Mouse (Mus musculus) liver, embryonic 15.5 days (tissue): Measurements from ENCODE around the gene Cdh4. TPM values are rescaled to one million over a fixed set of nuclear protein-coding genes. Genes with fewer than 3 reads are reported as not detected.

Source experiments
- ATAC-seq: fragments of 200-750 bp; cut with Nextera tagmentation; 2 replicates; pipeline ENCODE4 v1.8.0; 2017; ENCODE audit warnings: moderate number of reproducible peaks, mild to moderate bottlenecking, moderate library complexity; ENCODE audit not compliant: insufficient read depth
- H3K27ac ChIP-seq: fragments of 300-500 bp; sonication (generic); replicated peaks from 2 replicates; pipeline ENCODE4 v1.5.1; 2015; ENCODE audit warnings: mild to moderate bottlenecking, inconsistent platforms
- H3K27me3 ChIP-seq: fragments of 300-500 bp; sonication (generic); 2 replicates; pipeline ENCODE4 v1.6.1; 2015; ENCODE audit warnings: mild to moderate bottlenecking, inconsistent platforms
- H3K36me3 ChIP-seq: fragments of 300-500 bp; sonication (generic); replicated peaks from 2 replicates; pipeline ENCODE4 v1.6.1; 2015; ENCODE audit warnings: moderate library complexity, mild to moderate bottlenecking, inconsistent platforms
- H3K4me1 ChIP-seq: fragments of 300-500 bp; sonication (generic); replicated peaks from 2 replicates; pipeline ENCODE4 v1.6.1; 2015; ENCODE audit warnings: inconsistent platforms
- H3K4me2 ChIP-seq: fragments of 300-500 bp; sonication (generic); 2 replicates; pipeline ENCODE4 v1.6.1; 2015; ENCODE audit warnings: moderate library complexity, mild to moderate bottlenecking, inconsistent platforms
- H3K4me3 ChIP-seq: fragments of 300-500 bp; sonication (generic); replicated peaks from 2 replicates; pipeline ENCODE4 v1.5.1; 2015; ENCODE audit warnings: mild to moderate bottlenecking, inconsistent platforms
- H3K9ac ChIP-seq: fragments of 300-500 bp; sonication (generic); 2 replicates; pipeline ENCODE4 v1.6.1; 2015; ENCODE audit warnings: moderate library complexity, mild to moderate bottlenecking, inconsistent platforms
- H3K9me3 ChIP-seq: fragments of 300-500 bp; sonication (generic); replicated peaks from 2 replicates; pipeline ENCODE4 v1.6.1; 2016; ENCODE audit warnings: inconsistent platforms
- WGBS: fragments of 180-500 bp; shearing (Covaris S2); methylation state at CpG from one replicate; pipeline ENCODE4 v1.1.7; 2015; ENCODE audit warnings: mixed read lengths; ENCODE audit not compliant: insufficient replicate concordance; 5-methylcytosine and 5-hydroxymethylcytosine counted together
- polyA plus RNA-seq: library from polyadenylated mRNA; unstranded; fragments of >200 nt; fragmentation: Nextera tagmentation; extraction: Ambion mirVana; gene quantifications from 2 replicates; pipeline ENCODE4 v1.2.1, GENCODE M21; 2015

The Cdh4 gene
- polyA plus RNA-seq, 1 experiment from 2014 or later, result 0.29 TPM

GRCm38 (mm10) chr2:179709111-179709510 lies 266.9 kb downstream of the Cdh4 start:
- H3K9me3 ChIP-seq, result no peaks in the 10 kb centered on the region
- H3K27ac ChIP-seq, result no peak overlapping the region
- H3K36me3 ChIP-seq, result no peaks in the 10 kb centered on the region
- no peak for ATAC-seq
- no peaks in the 10 kb centered on the region for H3K4me1 ChIP-seq
- WGBS, result 66% methylated on average over 2 of the region's 2 CpGs
- no peaks in the 10 kb centered on the region for H3K27me3 ChIP-seq
- no peak overlapping the region for H3K4me2 ChIP-seq
- H3K9ac ChIP-seq, result no peak overlapping the region
- no peak overlapping the region for H3K4me3 ChIP-seq

GRCm38 (mm10) chr2:179712690-179713089 lies 270.5 kb downstream of the Cdh4 start:
- ATAC-seq, result no peak

GRCm38 (mm10) chr2:179713326-179713725 lies 271.1 kb downstream of the Cdh4 start:
- H3K36me3 ChIP-seq, result no peaks in the 10 kb centered on the region
- no peaks in the 10 kb centered on the region for H3K27me3 ChIP-seq
- H3K4me3 ChIP-seq, result no peak overlapping the region
- no peak overlapping the region for H3K4me2 ChIP-seq
- H3K9ac ChIP-seq, result no peak overlapping the region
- no peak overlapping the region for H3K27ac ChIP-seq
- 48% methylated on average over 4 of the region's 4 CpGs for WGBS
- no peak for ATAC-seq
- no peaks in the 10 kb centered on the region for H3K4me1 ChIP-seq
- H3K9me3 ChIP-seq, result no peaks in the 10 kb centered on the region

More at GRCm38 (mm10) chr2:179712690-179713089, 270.5 kb downstream of the Cdh4 start:
- Histone ChIP-seq H3K4me3 (no peak overlapping the region), H3K4me1 (no peaks in the 10 kb centered on the region), H3K9me3 (no peaks in the 10 kb centered on the region), H3K9ac (no peak overlapping the region), H3K27ac (no peak overlapping the region), H3K36me3 (no peaks in the 10 kb centered on the region), H3K27me3 (no peaks in the 10 kb centered on the region), H3K4me2 (no peak overlapping the region)
- WGBS, result 62% methylated on average over 7 of the region's 7 CpGs

- H3K9me3 ChIP-seq, result no peaks in the 10 kb centered on the region
- no peaks in the 10 kb centered on the region for H3K27me3 ChIP-seq
- no peak overlapping the region for H3K4me2 ChIP-seq
- no peak overlapping the region for H3K4me3 ChIP-seq
- H3K9ac ChIP-seq, result no peak overlapping the region
- no peak for ATAC-seq
- no peak overlapping the region for H3K27ac ChIP-seq
- 61% methylated on average over 3 of the region's 3 CpGs for WGBS
- no peaks in the 10 kb centered on the region for H3K4me1 ChIP-seq
- no peaks in the 10 kb centered on the region for H3K36me3 ChIP-seq
These were observed 271.9 kb downstream of the Cdh4 start for GRCm38 (mm10) chr2:179714145-179714544.

- H3K4me1 ChIP-seq, result no peaks in the 10 kb centered on the region
- WGBS, result 80% methylated on average over 1 of the region's 1 CpGs
- H3K4me2 ChIP-seq, result no peak overlapping the region
- no peak overlapping the region for H3K4me3 ChIP-seq
- no peaks in the 10 kb centered on the region for H3K9me3 ChIP-seq
- H3K36me3 ChIP-seq, result no peaks in the 10 kb centered on the region
- no peak overlapping the region for H3K9ac ChIP-seq
- H3K27ac ChIP-seq, result no peak overlapping the region
- H3K27me3 ChIP-seq, result no peaks in the 10 kb centered on the region
- no peak for ATAC-seq
These were observed 273.1 kb downstream of the Cdh4 start for GRCm38 (mm10) chr2:179715375-179715774.

- 39% methylated on average over 3 of the region's 3 CpGs for WGBS
- Histone ChIP-seq H3K27ac (no peak overlapping the region), H3K4me1 (no peaks in the 10 kb centered on the region), H3K9ac (no peak overlapping the region), H3K4me3 (no peak overlapping the region), H3K9me3 (no peaks in the 10 kb centered on the region), H3K36me3 (no peaks in the 10 kb centered on the region), H3K27me3 (no peaks in the 10 kb centered on the region), H3K4me2 (no peak overlapping the region)
- ATAC-seq, result no peak
These were observed 278.1 kb downstream of the Cdh4 start for GRCm38 (mm10) chr2:179720366-179720765.

- Histone ChIP-seq H3K4me1 (no peaks in the 10 kb centered on the region), H3K27me3 (no peaks in the 10 kb centered on the region), H3K4me2 (no peak overlapping the region), H3K27ac (no peak overlapping the region), H3K36me3 (no peaks in the 10 kb centered on the region), H3K4me3 (no peak overlapping the region), H3K9me3 (no peaks in the 10 kb centered on the region), H3K9ac (no peak overlapping the region)
- no peak for ATAC-seq
- 64% methylated on average over 18 of the region's 18 CpGs for WGBS
These were observed 279.6 kb downstream of the Cdh4 start for GRCm38 (mm10) chr2:179721534-179722516.

GRCm38 (mm10) chr2:179722776-179723386 lies 280.6 kb downstream of the Cdh4 start:
- Histone ChIP-seq H3K4me1 (no peaks in the 10 kb centered on the region), H3K9me3 (no peaks in the 10 kb centered on the region), H3K36me3 (no peaks in the 10 kb centered on the region), H3K4me3 (no peak overlapping the region), H3K27me3 (no peaks in the 10 kb centered on the region), H3K27ac (no peak overlapping the region), H3K4me2 (no peak overlapping the region), H3K9ac (no peak overlapping the region)
- no peak for ATAC-seq
- 37% methylated on average over 4 of the region's 4 CpGs for WGBS

- Histone ChIP-seq H3K27ac (no peak overlapping the region), H3K4me3 (no peak overlapping the region), H3K27me3 (no peaks in the 10 kb centered on the region), H3K4me2 (no peak overlapping the region), H3K4me1 (no peaks in the 10 kb centered on the region), H3K9ac (no peak overlapping the region), H3K36me3 (no peaks in the 10 kb centered on the region), H3K9me3 (no peaks in the 10 kb centered on the region)
- WGBS, result 62% methylated on average over 8 of the region's 8 CpGs
- no peak for ATAC-seq
These were observed 281.2 kb downstream of the Cdh4 start for GRCm38 (mm10) chr2:179723401-179723800.

- Histone ChIP-seq H3K4me2 (no peak overlapping the region), H3K9ac (no peak overlapping the region), H3K36me3 (no peaks in the 10 kb centered on the region), H3K27me3 (no peaks in the 10 kb centered on the region), H3K9me3 (no peaks in the 10 kb centered on the region), H3K4me3 (no peak overlapping the region), H3K4me1 (no peaks in the 10 kb centered on the region), H3K27ac (no peak overlapping the region)
- ATAC-seq, result no peak
- WGBS, result 52% methylated on average over 8 of the region's 8 CpGs
These were observed 286.8 kb downstream of the Cdh4 start for GRCm38 (mm10) chr2:179729002-179729401.

- Histone ChIP-seq H3K4me2 (no peak overlapping the region), H3K4me1 (no peaks in the 10 kb centered on the region), H3K9me3 (no peaks in the 10 kb centered on the region), H3K27ac (no peak overlapping the region), H3K4me3 (no peak overlapping the region), H3K9ac (no peak overlapping the region), H3K36me3 (no peaks in the 10 kb centered on the region), H3K27me3 (no peaks in the 10 kb centered on the region)
- no peak for ATAC-seq
- WGBS, result 60% methylated on average over 4 of the region's 4 CpGs
These were observed 287.6 kb downstream of the Cdh4 start for GRCm38 (mm10) chr2:179729802-179730201.
